Mouse (Mus musculus): ENCODE data around the gene Sfmbt1. TPM values are rescaled to one million over a fixed set of nuclear protein-coding genes. Genes with fewer than 3 reads are reported as not detected.

The Sfmbt1 gene
- polyA plus RNA-seq, 1 experiment from 2014 or later = 19.7 TPM

DNA sequence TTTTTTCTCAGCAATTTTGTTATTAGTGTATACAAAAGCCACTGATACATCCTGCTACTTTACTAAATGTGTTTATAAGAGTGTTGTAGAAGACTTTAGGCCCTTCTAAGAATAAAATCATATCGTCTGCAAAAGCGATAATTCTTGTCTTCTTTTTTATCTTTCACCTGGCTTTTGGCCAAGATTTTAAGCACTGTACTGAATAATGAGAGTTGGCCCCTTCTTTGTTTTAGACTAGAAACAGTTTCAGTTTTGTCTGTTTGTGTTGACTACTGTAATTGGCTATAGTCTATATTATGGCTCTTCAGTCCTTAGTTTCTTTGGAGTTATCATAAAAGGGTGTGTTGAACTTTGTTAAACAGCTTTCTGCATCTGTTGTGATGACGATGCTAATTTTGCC lies 17.2 kb downstream of the Sfmbt1 start:
- Histone ChIP-seq H3K27ac (ENCODE audit: low read depth, low read length) (no peak overlapping the region), H3K9me3 (replicated peaks; ENCODE audit: control insufficient read depth, low read length) (no peaks in the 10 kb centered on the region), H3K4me1 (ENCODE audit: control insufficient read depth, insufficient read depth, low read length) (no peaks in the 10 kb centered on the region), H3K4me3 (ENCODE audit: low read depth, low read length) (no peak overlapping the region), H3K4me2 (ENCODE audit: low read length) (no peak overlapping the region), H3K9ac (ENCODE audit: low read length) (no peak overlapping the region), H3K36me3 (ENCODE audit: control insufficient read depth, insufficient read depth, low read length) (no peaks in the 10 kb centered on the region), H3K27me3 (replicated peaks; ENCODE audit: control insufficient read depth, insufficient read depth, low read length) (no peaks in the 10 kb centered on the region)
- ATAC-seq (no peak), DNase-seq (ENCODE audit: low spot score) (no peak)
- WGBS = 75% methylated on average over 3 of the region's 3 CpGs

DNA sequence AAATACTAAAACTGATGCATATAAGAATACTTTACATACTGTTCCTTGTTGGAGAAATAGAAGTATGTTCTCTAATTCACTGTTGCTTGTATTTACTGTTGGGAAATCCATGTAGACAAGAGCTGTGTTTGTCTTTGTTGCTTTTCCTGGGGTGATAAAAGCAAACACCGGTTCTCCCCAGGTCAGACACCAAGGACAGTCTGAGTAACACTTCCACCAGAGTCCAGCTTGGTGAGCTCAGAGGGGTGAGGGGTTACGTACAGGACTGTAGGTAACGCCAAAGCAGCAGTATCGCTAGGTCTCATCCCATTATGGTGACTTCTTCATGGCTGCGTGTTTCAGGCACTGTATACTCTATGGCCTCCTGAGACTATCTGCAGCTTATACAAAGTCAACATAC lies 20.0 kb downstream of the Sfmbt1 start:
- no peaks in the 10 kb centered on the region for H3K36me3 ChIP-seq (ENCODE audit: control insufficient read depth, insufficient read depth, low read length)
- H3K27me3 ChIP-seq (replicated peaks; ENCODE audit: control insufficient read depth, insufficient read depth, low read length) = no peaks in the 10 kb centered on the region
- no peak overlapping the region for H3K9ac ChIP-seq (ENCODE audit: low read length)
- no peak overlapping the region for H3K4me3 ChIP-seq (ENCODE audit: low read depth, low read length)
- no peak for DNase-seq (ENCODE audit: low spot score)
- WGBS = 99% methylated on average over 5 of the region's 5 CpGs
- no peak for ATAC-seq
- no peak overlapping the region for H3K27ac ChIP-seq (ENCODE audit: low read depth, low read length)
- no peaks in the 10 kb centered on the region for H3K9me3 ChIP-seq (replicated peaks; ENCODE audit: control insufficient read depth, low read length)
- H3K4me1 ChIP-seq (ENCODE audit: control insufficient read depth, insufficient read depth, low read length) = no peaks in the 10 kb centered on the region
- no peak overlapping the region for H3K4me2 ChIP-seq (ENCODE audit: low read length)

DNA sequence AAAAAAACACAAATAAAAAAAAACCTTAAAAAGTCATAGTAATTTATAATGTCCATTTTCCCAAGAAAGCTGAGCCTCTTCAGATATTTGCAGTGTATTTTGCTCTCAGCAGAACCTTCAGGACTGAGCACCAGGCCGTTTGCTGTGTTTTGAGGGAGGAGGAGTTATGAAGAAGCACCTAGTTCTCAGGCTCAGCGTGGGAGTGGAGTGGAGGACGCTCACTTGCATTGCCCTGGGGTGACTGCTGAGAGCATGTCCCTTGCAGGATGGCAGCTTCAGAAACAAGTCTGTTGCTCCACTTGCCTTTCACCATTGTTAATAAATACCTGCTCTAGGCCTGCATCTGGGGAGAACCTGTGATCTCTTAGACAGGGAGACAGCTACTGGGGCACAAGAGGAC lies 21.2 kb downstream of the Sfmbt1 start:
- no peaks in the 10 kb centered on the region for H3K9me3 ChIP-seq (replicated peaks; ENCODE audit: control insufficient read depth, low read length)
- 84% methylated on average over 3 of the region's 3 CpGs for WGBS
- H3K4me3 ChIP-seq (ENCODE audit: low read depth, low read length) = no peak overlapping the region
- H3K4me2 ChIP-seq (ENCODE audit: low read length) = no peak overlapping the region
- H3K36me3 ChIP-seq (ENCODE audit: control insufficient read depth, insufficient read depth, low read length) = no peaks in the 10 kb centered on the region
- no peaks in the 10 kb centered on the region for H3K27me3 ChIP-seq (replicated peaks; ENCODE audit: control insufficient read depth, insufficient read depth, low read length)
- DNase-seq (ENCODE audit: low spot score) (no peak), ATAC-seq (no peak)
- no peaks in the 10 kb centered on the region for H3K4me1 ChIP-seq (ENCODE audit: control insufficient read depth, insufficient read depth, low read length)
- no peak overlapping the region for H3K9ac ChIP-seq (ENCODE audit: low read length)
- no peak overlapping the region for H3K27ac ChIP-seq (ENCODE audit: low read depth, low read length)

DNA sequence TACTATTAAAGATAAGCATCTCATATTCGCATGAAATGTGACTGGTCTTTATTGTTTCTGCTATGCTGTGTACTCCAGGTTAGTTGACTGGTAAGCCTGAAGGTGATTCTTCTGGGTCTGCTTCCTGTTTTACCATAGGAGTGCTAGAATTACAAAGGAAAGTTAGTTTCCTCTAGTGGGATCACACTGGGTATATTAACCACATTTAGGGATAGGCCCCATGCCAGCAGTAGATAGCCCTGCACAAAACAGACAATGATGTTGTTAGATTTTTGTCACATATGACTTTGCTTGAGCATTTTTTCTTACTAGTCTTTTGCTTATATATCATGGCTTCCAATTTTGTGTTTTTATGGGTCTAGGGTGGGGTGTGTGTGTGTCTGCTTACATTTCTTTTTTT lies 21.8 kb downstream of the Sfmbt1 start:
- Histone ChIP-seq H3K4me2 (ENCODE audit: low read length) (no peak overlapping the region), H3K9ac (ENCODE audit: low read length) (no peak overlapping the region), H3K36me3 (ENCODE audit: control insufficient read depth, insufficient read depth, low read length) (no peaks in the 10 kb centered on the region), H3K9me3 (replicated peaks; ENCODE audit: control insufficient read depth, low read length) (no peaks in the 10 kb centered on the region), H3K4me1 (ENCODE audit: control insufficient read depth, insufficient read depth, low read length) (no peaks in the 10 kb centered on the region), H3K4me3 (ENCODE audit: low read depth, low read length) (no peak overlapping the region), H3K27ac (ENCODE audit: low read depth, low read length) (no peak overlapping the region), H3K27me3 (replicated peaks; ENCODE audit: control insufficient read depth, insufficient read depth, low read length) (no peaks in the 10 kb centered on the region)
- WGBS = 93% methylated on average over 1 of the region's 1 CpGs
- DNase-seq (ENCODE audit: low spot score) = no peak
- no peak for ATAC-seq

DNA sequence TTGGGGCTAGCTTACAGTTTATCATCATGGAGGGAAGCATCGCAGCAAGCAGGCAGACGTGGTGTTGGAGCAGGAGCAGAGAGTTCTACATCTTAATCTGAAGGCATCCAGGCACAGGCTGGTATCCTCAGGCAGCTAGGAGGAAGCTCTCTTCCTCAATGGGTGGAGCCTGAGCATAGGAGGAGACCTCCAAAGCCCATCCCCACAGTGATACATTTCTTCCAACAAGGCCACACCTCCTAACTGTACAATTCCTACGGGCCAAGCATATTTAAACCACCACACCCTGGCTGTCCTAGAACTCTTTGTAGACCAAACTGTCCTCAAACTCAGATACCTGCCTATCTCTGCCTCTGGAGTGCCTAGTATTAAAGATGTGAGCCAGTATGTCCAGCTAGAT lies 29.2 kb downstream of the Sfmbt1 start:
- ATAC-seq = no peak
- Histone ChIP-seq H3K4me1 (ENCODE audit: control insufficient read depth, insufficient read depth, low read length) (no peaks in the 10 kb centered on the region), H3K9ac (ENCODE audit: low read length) (no peak overlapping the region), H3K4me2 (ENCODE audit: low read length) (no peak overlapping the region), H3K9me3 (replicated peaks; ENCODE audit: control insufficient read depth, low read length) (no peaks in the 10 kb centered on the region), H3K36me3 (ENCODE audit: control insufficient read depth, insufficient read depth, low read length) (no peaks in the 10 kb centered on the region), H3K27me3 (replicated peaks; ENCODE audit: control insufficient read depth, insufficient read depth, low read length) (no peaks in the 10 kb centered on the region), H3K4me3 (ENCODE audit: low read depth, low read length) (no peak overlapping the region), H3K27ac (ENCODE audit: low read depth, low read length) (no peak overlapping the region)
- WGBS = 82% methylated on average over 3 of the region's 3 CpGs
- no peak for DNase-seq (ENCODE audit: low spot score)

DNA sequence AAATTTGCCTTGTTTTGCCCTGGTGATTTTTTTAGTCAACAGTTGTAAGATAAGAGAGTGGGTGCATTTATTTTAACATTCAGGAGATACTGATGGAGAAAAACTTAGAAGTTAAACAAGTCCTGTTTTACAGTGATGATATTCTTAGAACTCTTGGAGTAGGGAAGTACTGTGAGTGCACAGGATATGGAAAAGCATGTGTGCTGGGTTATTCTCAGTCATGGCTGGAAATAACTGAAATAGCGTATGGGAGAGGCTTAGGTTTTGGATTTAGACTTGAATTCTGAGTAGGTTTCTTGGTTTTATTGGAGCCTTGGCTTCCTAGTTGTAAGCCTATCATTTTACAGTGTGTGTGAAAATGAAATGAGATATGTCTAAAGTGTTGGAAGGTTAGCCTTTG lies 31.5 kb downstream of the Sfmbt1 start:
- no peak overlapping the region for H3K27ac ChIP-seq (ENCODE audit: low read depth, low read length)
- no peak for DNase-seq (ENCODE audit: low spot score)
- no peak for ATAC-seq
- no peaks in the 10 kb centered on the region for H3K27me3 ChIP-seq (replicated peaks; ENCODE audit: control insufficient read depth, insufficient read depth, low read length)
- H3K4me2 ChIP-seq (ENCODE audit: low read length) = no peak overlapping the region
- no peaks in the 10 kb centered on the region for H3K36me3 ChIP-seq (ENCODE audit: control insufficient read depth, insufficient read depth, low read length)
- no peak overlapping the region for H3K9ac ChIP-seq (ENCODE audit: low read length)
- WGBS = 94% methylated on average over 1 of the region's 1 CpGs
- H3K9me3 ChIP-seq (replicated peaks; ENCODE audit: control insufficient read depth, low read length) = no peaks in the 10 kb centered on the region
- no peak overlapping the region for H3K4me3 ChIP-seq (ENCODE audit: low read depth, low read length)
- H3K4me1 ChIP-seq (ENCODE audit: control insufficient read depth, insufficient read depth, low read length) = no peaks in the 10 kb centered on the region

DNA sequence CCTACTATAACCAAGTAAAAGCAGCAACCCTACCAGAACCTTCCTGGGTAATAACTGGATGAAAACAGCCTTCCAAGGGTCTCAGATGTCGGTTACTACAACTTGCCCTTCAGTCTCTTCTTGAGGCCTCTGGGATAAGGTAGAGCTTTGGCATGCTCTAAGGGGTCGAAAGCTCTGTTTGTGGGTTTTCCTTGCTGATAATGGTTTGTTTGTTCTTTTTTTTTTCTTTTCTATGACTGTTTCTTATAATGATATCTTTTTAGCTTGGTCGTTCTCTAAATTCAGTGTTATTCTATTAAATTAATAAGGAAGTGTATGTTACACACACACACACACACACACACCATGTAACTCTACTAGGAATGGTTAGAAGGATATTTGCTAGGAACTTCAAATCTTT lies 42.6 kb downstream of the Sfmbt1 start:
- no peak overlapping the region for H3K27ac ChIP-seq (ENCODE audit: low read depth, low read length)
- 93% methylated on average over 3 of the region's 3 CpGs for WGBS
- H3K9me3 ChIP-seq (replicated peaks; ENCODE audit: control insufficient read depth, low read length) = no peaks in the 10 kb centered on the region
- no peak overlapping the region for H3K4me2 ChIP-seq (ENCODE audit: low read length)
- no peaks in the 10 kb centered on the region for H3K4me1 ChIP-seq (ENCODE audit: control insufficient read depth, insufficient read depth, low read length)
- H3K36me3 ChIP-seq (ENCODE audit: control insufficient read depth, insufficient read depth, low read length) = no peaks in the 10 kb centered on the region
- no peak overlapping the region for H3K9ac ChIP-seq (ENCODE audit: low read length)
- no peak for ATAC-seq
- no peaks in the 10 kb centered on the region for H3K27me3 ChIP-seq (replicated peaks; ENCODE audit: control insufficient read depth, insufficient read depth, low read length)
- DNase-seq (ENCODE audit: low spot score) = no peak
- H3K4me3 ChIP-seq (ENCODE audit: low read depth, low read length) = no peak overlapping the region

DNA sequence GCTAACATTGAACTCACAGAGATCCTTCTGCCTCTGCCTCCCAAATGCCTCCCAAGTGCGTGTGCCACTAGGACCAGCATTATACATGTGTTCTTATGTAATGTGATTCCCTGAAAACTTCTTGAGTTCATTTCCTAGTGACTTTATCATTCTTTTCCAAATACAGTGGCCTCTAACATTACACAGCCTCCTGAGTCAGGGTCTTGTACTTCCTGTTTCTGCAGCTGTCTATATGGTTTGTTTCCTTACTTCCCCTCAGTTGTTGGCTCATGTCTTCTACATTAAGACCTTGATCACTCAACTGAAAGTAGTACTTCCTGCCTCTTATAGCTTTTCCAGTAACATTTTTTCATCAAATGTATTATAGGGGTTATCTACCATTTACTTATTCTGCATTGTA lies 46.6 kb downstream of the Sfmbt1 start:
- Histone ChIP-seq H3K27ac (ENCODE audit: low read depth, low read length) (no peak overlapping the region), H3K27me3 (replicated peaks; ENCODE audit: control insufficient read depth, insufficient read depth, low read length) (no peaks in the 10 kb centered on the region), H3K4me1 (ENCODE audit: control insufficient read depth, insufficient read depth, low read length) (no peaks in the 10 kb centered on the region), H3K4me3 (ENCODE audit: low read depth, low read length) (no peak overlapping the region), H3K9me3 (replicated peaks; ENCODE audit: control insufficient read depth, low read length) (no peaks in the 10 kb centered on the region), H3K36me3 (ENCODE audit: control insufficient read depth, insufficient read depth, low read length) (no peaks in the 10 kb centered on the region), H3K9ac (ENCODE audit: low read length) (no peak overlapping the region), H3K4me2 (ENCODE audit: low read length) (no peak overlapping the region)
- 100% methylated on average over 1 of the region's 1 CpGs for WGBS
- DNase-seq (ENCODE audit: low spot score) (no peak), ATAC-seq (no peak)

DNA sequence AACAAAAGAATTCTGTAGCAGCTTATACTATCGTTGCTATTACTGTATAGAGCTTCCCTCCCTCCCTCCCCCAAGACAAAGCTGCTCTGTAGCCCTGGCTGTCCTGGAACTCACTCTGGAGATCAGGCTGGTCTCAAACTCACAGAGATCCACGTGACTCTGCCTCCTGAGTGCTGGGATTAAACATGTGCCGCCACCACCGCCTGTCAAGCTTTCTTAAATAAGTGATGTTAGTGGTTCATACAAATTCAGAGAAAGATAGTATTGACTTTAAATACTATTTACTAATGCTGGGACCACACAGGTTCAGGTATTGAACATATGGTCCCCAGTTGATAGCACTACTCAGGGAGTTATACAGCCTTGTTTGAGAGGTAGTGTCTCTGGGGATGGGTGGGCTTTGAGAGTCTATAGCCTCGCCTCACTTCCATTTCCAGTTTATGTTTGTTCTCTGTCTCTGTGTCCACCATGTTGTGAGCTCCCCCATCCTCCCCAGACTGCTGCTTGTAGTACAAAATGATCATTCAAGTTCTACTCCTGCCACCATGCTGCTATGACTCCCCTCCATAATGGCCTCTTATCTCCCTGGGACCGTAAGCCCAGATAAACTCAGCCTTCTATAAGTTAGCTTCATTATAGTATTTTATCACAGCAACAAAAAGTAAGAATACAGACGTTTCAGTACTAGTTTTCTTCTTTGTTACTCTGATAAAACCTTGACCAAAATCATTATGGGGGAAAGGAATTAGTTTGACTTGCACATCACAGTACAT lies 47.7 kb downstream of the Sfmbt1 start:
- no peak overlapping the region for H3K4me2 ChIP-seq (ENCODE audit: low read length)
- no peak overlapping the region for H3K4me3 ChIP-seq (ENCODE audit: low read depth, low read length)
- no peak overlapping the region for H3K9ac ChIP-seq (ENCODE audit: low read length)
- no peaks in the 10 kb centered on the region for H3K4me1 ChIP-seq (ENCODE audit: control insufficient read depth, insufficient read depth, low read length)
- ATAC-seq (no peak), DNase-seq (ENCODE audit: low spot score) (no peak)
- H3K27ac ChIP-seq (ENCODE audit: low read depth, low read length) = no peak overlapping the region
- H3K36me3 ChIP-seq (ENCODE audit: control insufficient read depth, insufficient read depth, low read length) = no peaks in the 10 kb centered on the region
- no peaks in the 10 kb centered on the region for H3K9me3 ChIP-seq (replicated peaks; ENCODE audit: control insufficient read depth, low read length)
- H3K27me3 ChIP-seq (replicated peaks; ENCODE audit: control insufficient read depth, insufficient read depth, low read length) = no peaks in the 10 kb centered on the region
- 93% methylated on average over 7 of the region's 7 CpGs for WGBS

Measured in forebrain, embryonic 14.5 days (tissue).